Mouse (Mus musculus) hindbrain, embryonic 16.5 days (tissue): ENCODE data around the gene Heca. TPM values are rescaled to one million over a fixed set of nuclear protein-coding genes. Genes with fewer than 3 reads are reported as not detected.
"Not testable (repeated sequence)": the region's sequence is repeated elsewhere in the genome, so short reads cannot be mapped to it uniquely, and the experiment has no call there.

Experiments used
- ATAC-seq: fragments of 200-750 bp; cut with Nextera tagmentation; 2 replicates; pipeline ENCODE4 v1.8.0; 2017; ENCODE audit warnings: moderate TSS enrichment, moderate library complexity
- H3K27ac ChIP-seq: fragments of 300-500 bp; sonication (generic); 2 replicates; pipeline ENCODE4 v1.5.1; 2014; ENCODE audit warnings: low read depth, mild to moderate bottlenecking, control low read depth, low read length, moderate library complexity
- H3K27me3 ChIP-seq: fragments of 300-500 bp; sonication (generic); replicated peaks from 2 replicates; pipeline ENCODE4 v1.6.1; 2014; ENCODE audit warnings: low read length; ENCODE audit not compliant: control insufficient read depth, insufficient read depth
- H3K36me3 ChIP-seq: fragments of 300-500 bp; sonication (generic); 2 replicates; pipeline ENCODE4 v1.6.1; 2014; ENCODE audit warnings: mild to moderate bottlenecking, low read length, moderate library complexity, mixed read lengths; ENCODE audit not compliant: control insufficient read depth, insufficient read depth
- H3K4me1 ChIP-seq: fragments of 300-500 bp; sonication (generic); 2 replicates; pipeline ENCODE4 v1.6.1; 2014; ENCODE audit warnings: low read depth, low read length; ENCODE audit not compliant: control insufficient read depth, insufficient read depth
- H3K4me2 ChIP-seq: fragments of 300-500 bp; sonication (generic); 2 replicates; pipeline ENCODE4 v1.6.1; 2014; ENCODE audit warnings: mild to moderate bottlenecking, low read length, control low read depth, moderate library complexity
- H3K4me3 ChIP-seq: fragments of 300-500 bp; sonication (generic); 2 replicates; pipeline ENCODE4 v1.5.1; 2014; ENCODE audit warnings: mild to moderate bottlenecking, low read length, control low read depth, moderate library complexity
- H3K9ac ChIP-seq: fragments of 300-500 bp; sonication (generic); 2 replicates; pipeline ENCODE4 v1.6.1; 2014; ENCODE audit warnings: low read depth, mild to moderate bottlenecking, control low read depth, low read length, moderate library complexity
- H3K9me3 ChIP-seq: fragments of 300-500 bp; sonication (generic); 2 replicates; pipeline ENCODE4 v1.6.1; 2014; ENCODE audit warnings: mild to moderate bottlenecking, low read length, moderate library complexity; ENCODE audit not compliant: control insufficient read depth
- WGBS: fragments of 180-500 bp; shearing (Covaris S2); extraction: QIAGEN DNeasy Blood & Tissue Kit; methylation state at CpG from one replicate; pipeline ENCODE4 v1.1.7; 2014; 5-methylcytosine and 5-hydroxymethylcytosine counted together
- polyA plus RNA-seq: library from polyadenylated mRNA; unstranded; fragments of >200 nt; fragmentation: Nextera tagmentation; extraction: Ambion mirVana; gene quantifications from 2 replicates; pipeline ENCODE4 v1.2.1, GENCODE M21; 2015

The Heca gene
- polyA plus RNA-seq, 1 experiment from 2014 or later, result 4.4 TPM

DNA sequence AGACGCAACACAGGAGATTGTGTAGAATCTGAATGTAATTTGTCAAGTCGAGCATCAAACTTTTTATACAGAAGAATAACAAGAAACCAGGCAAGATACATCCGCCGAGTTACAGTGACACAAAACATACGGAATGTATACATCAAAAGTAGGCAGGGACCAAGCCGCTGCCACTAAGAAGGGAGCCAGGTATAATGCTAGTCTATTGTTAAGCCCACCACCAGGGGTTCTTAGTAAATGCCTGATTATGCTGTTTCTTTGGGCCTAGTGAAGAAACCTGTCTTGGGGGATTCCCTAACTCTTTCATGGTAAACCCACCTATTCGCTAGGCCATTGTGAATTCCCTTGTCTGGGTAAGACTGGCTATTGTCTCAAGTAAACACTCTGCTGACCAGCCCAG, 127.4 kb downstream of the Heca start:
- H3K9me3 ChIP-seq, H3K4me2 ChIP-seq, H3K4me3 ChIP-seq, ATAC-seq, H3K9ac ChIP-seq, H3K36me3 ChIP-seq, H3K27me3 ChIP-seq, H3K4me1 ChIP-seq, H3K27ac ChIP-seq: not testable (repeated sequence)
- 92% methylated on average over 7 of the region's 7 CpGs for WGBS

Other genes starting within 250 kb of the Heca start
- gene Cited2, start 224.8 kb downstream of the Heca start, polyA plus RNA-seq, result 59.1 and 72.6 TPM in 2 replicates
- 1.2 and 1.7 TPM in 2 replicates for gene Txlnb, start 151.8 kb downstream of the Heca start, polyA plus RNA-seq
- gene Abracl, start 75.2 kb upstream of the Heca start, polyA plus RNA-seq, result 51.6 and 51.7 TPM in 2 replicates
- 11.7 and 15.2 TPM in 2 replicates for gene Reps1, start 107.8 kb upstream of the Heca start, polyA plus RNA-seq